Mouse (Mus musculus): ENCODE measurements around the gene Lurap1. TPM values are rescaled to one million over a fixed set of nuclear protein-coding genes. Genes with fewer than 3 reads are reported as not detected.
A peak's percentile ranks its signal among the peaks of the same experiment; 100 is the strongest.

The Lurap1 gene
- total and polyA plus RNA-seq, 2 experiments from 2014 or later = 2.4 to 5.2 TPM

DNA sequence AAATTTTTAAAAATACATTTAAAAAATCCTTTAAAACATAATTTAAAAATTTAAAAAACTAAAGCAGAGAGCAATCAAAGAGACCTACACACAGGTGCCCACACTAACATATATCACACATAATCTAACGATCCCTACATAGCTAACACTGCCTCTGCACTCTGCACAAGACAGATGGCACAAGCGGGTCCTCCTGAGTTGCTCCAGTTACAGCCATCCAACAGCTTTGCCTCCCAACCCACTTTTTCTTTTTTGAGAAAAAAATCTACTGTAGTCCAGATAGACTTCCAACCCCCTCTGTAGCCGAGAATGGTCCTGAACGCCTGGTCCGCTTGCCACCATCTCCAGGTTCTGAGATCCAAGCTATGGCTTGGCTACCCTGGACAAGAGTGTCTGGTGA lies 45.9 kb downstream of the Lurap1 start:
- Histone ChIP-seq H3K4me2 (ENCODE audit: low read depth, low read length, poor library complexity, severe bottlenecking) (no peak overlapping the region), H3K4me3 (ENCODE audit: low read depth, low read length) (no peak overlapping the region), H3K9me3 (ENCODE audit: low read length) (no peaks in the 10 kb centered on the region), H3K9ac (replicated peaks; ENCODE audit: low read length, poor library complexity, severe bottlenecking) (no peak overlapping the region), H3K27me3 (ENCODE audit: insufficient read depth, low read length) (no peaks in the 10 kb centered on the region), H3K36me3 (ENCODE audit: insufficient read depth, low read length) (no peaks in the 10 kb centered on the region), H3K4me1 (ENCODE audit: insufficient read depth, low read length) (no peaks in the 10 kb centered on the region), H3K27ac (ENCODE audit: low read depth, low read length) (no peak overlapping the region)
- WGBS = 96% methylated on average over 5 of the region's 5 CpGs
- no peak for TF ChIP-seq CTCF (IDR thresholded peaks at IDR 0.05)
- ATAC-seq (ENCODE audit: low FRiP score) (no peak), DNase-seq (ENCODE audit: low spot score) (no peak)

GRCm38 (mm10) chr4:116100959-116101358 lies 50.2 kb downstream of the Lurap1 start:
- Histone ChIP-seq H3K9ac (replicated peaks; ENCODE audit: low read length, poor library complexity, severe bottlenecking) (no peak overlapping the region), H3K4me1 (ENCODE audit: insufficient read depth, low read length) (no peaks in the 10 kb centered on the region), H3K27me3 (ENCODE audit: insufficient read depth, low read length) (no peaks in the 10 kb centered on the region), H3K27ac (ENCODE audit: low read depth, low read length) (no peak overlapping the region), H3K9me3 (ENCODE audit: low read length) (no peaks in the 10 kb centered on the region), H3K4me2 (ENCODE audit: low read depth, low read length, poor library complexity, severe bottlenecking) (no peak overlapping the region), H3K4me3 (ENCODE audit: low read depth, low read length) (no peak overlapping the region), H3K36me3 (ENCODE audit: insufficient read depth, low read length) (peaks cover 29% of the 10 kb centered on the region)
- DNase-seq (ENCODE audit: low spot score) (no peak), ATAC-seq (ENCODE audit: low FRiP score) (no peak)
- WGBS = 87% methylated on average over 7 of the region's 7 CpGs
- TF ChIP-seq CTCF (IDR thresholded peaks at IDR 0.05) = no peak

GRCm38 (mm10) chr4:116097211-116097610 lies 53.9 kb downstream of the Lurap1 start:
- Histone ChIP-seq H3K36me3 (ENCODE audit: insufficient read depth, low read length) (peaks cover 62% of the 10 kb centered on the region), H3K4me1 (ENCODE audit: insufficient read depth, low read length) (no peaks in the 10 kb centered on the region), H3K27me3 (ENCODE audit: insufficient read depth, low read length) (no peaks in the 10 kb centered on the region), H3K4me2 (ENCODE audit: low read depth, low read length, poor library complexity, severe bottlenecking) (no peak overlapping the region), H3K9me3 (ENCODE audit: low read length) (no peaks in the 10 kb centered on the region), H3K9ac (replicated peaks; ENCODE audit: low read length, poor library complexity, severe bottlenecking) (no peak overlapping the region), H3K4me3 (ENCODE audit: low read depth, low read length) (no peak overlapping the region), H3K27ac (ENCODE audit: low read depth, low read length) (no peak overlapping the region)
- DNase-seq (ENCODE audit: low spot score) (no peak), ATAC-seq (ENCODE audit: low FRiP score) (no peak)
- no peak for TF ChIP-seq CTCF (IDR thresholded peaks at IDR 0.05)
- 93% methylated on average over 8 of the region's 8 CpGs for WGBS

- H3K9me3 ChIP-seq (ENCODE audit: low read length) = no peaks in the 10 kb centered on the region
Measured at GRCm38 (mm10) chr4:116096291-116096690, 54.8 kb downstream of the Lurap1 start.

GRCm38 (mm10) chr4:116088510-116089249 lies 62.5 kb downstream of the Lurap1 start:
- no peaks in the 10 kb centered on the region for H3K27me3 ChIP-seq (ENCODE audit: insufficient read depth, low read length)
- WGBS = 90% methylated on average over 23 of the region's 23 CpGs
- no peak overlapping the region for H3K9ac ChIP-seq (replicated peaks; ENCODE audit: low read length, poor library complexity, severe bottlenecking)
- H3K4me2 ChIP-seq (ENCODE audit: low read depth, low read length, poor library complexity, severe bottlenecking) = no peak overlapping the region
- no peaks in the 10 kb centered on the region for H3K4me1 ChIP-seq (ENCODE audit: insufficient read depth, low read length)
- no peak overlapping the region for H3K4me3 ChIP-seq (ENCODE audit: low read depth, low read length)
- no peak for TF ChIP-seq CTCF (IDR thresholded peaks at IDR 0.05)
- DNase-seq (ENCODE audit: low spot score) = peak; percentile 36
- H3K36me3 ChIP-seq (ENCODE audit: insufficient read depth, low read length) = peaks cover 51% of the 10 kb centered on the region
- no peak for ATAC-seq (ENCODE audit: low FRiP score)
- no peaks in the 10 kb centered on the region for H3K9me3 ChIP-seq (ENCODE audit: low read length)
- no peak overlapping the region for H3K27ac ChIP-seq (ENCODE audit: low read depth, low read length)

More at GRCm38 (mm10) chr4:116096291-116096690, 54.8 kb downstream of the Lurap1 start:
- TF ChIP-seq CTCF (IDR thresholded peaks at IDR 0.05) = no peak
- Histone ChIP-seq H3K27me3 (ENCODE audit: insufficient read depth, low read length) (no peaks in the 10 kb centered on the region), H3K4me2 (ENCODE audit: low read depth, low read length, poor library complexity, severe bottlenecking) (no peak overlapping the region), H3K27ac (ENCODE audit: low read depth, low read length) (no peak overlapping the region), H3K9ac (replicated peaks; ENCODE audit: low read length, poor library complexity, severe bottlenecking) (no peak overlapping the region), H3K36me3 (ENCODE audit: insufficient read depth, low read length) (peaks cover 67% of the 10 kb centered on the region), H3K4me1 (ENCODE audit: insufficient read depth, low read length) (no peaks in the 10 kb centered on the region), H3K4me3 (ENCODE audit: low read depth, low read length) (no peak overlapping the region)
- ATAC-seq (ENCODE audit: low FRiP score) = no peak
- WGBS = 91% methylated on average over 10 of the region's 10 CpGs
- DNase-seq (ENCODE audit: low spot score) = no peak

Other genes starting within 250 kb of the Lurap1 start
- 9.6 and 10.3 TPM in 2 replicates for gene Dmbx1, start 211.4 kb downstream of the Lurap1 start, total RNA-seq (2014; rRNA removed)
- 7.7 and 8.7 TPM in 2 replicates for gene Dmbx1, start 211.4 kb downstream of the Lurap1 start, polyA plus RNA-seq (2015; fragmentation: Nextera tagmentation; extraction: Ambion mirVana)
- 25.8 and 43.1 TPM in 2 replicates for gene Faah, start 133.4 kb downstream of the Lurap1 start, total RNA-seq (2014; rRNA removed)
- gene Faah, start 133.4 kb downstream of the Lurap1 start, polyA plus RNA-seq (2015; fragmentation: Nextera tagmentation; extraction: Ambion mirVana) = 30.6 and 31.2 TPM in 2 replicates
- 8.7 and 10.9 TPM in 2 replicates for gene Nsun4, start 97.5 kb downstream of the Lurap1 start, total RNA-seq (2014; rRNA removed)
- gene Nsun4, start 97.5 kb downstream of the Lurap1 start, polyA plus RNA-seq (2015; fragmentation: Nextera tagmentation; extraction: Ambion mirVana) = 8.7 and 8.9 TPM in 2 replicates
- 247 and 307 TPM in 2 replicates for gene Uqcrh, start 76.3 kb downstream of the Lurap1 start, total RNA-seq (2014; rRNA removed)
- 429 and 468 TPM in 2 replicates for gene Uqcrh, start 76.3 kb downstream of the Lurap1 start, polyA plus RNA-seq (2015; fragmentation: Nextera tagmentation; extraction: Ambion mirVana)
- 103 and 129 TPM in 2 replicates for gene Lrrc41, start 76.1 kb downstream of the Lurap1 start, total RNA-seq (2014; rRNA removed)
- gene Lrrc41, start 76.1 kb downstream of the Lurap1 start, polyA plus RNA-seq (2015; fragmentation: Nextera tagmentation; extraction: Ambion mirVana) = 70.0 and 71.6 TPM in 2 replicates
- 1.9 and 3.0 TPM in 2 replicates for gene Rad54l, start 27.6 kb downstream of the Lurap1 start, total RNA-seq (2014; rRNA removed)
- 2.4 and 2.5 TPM in 2 replicates for gene Rad54l, start 27.6 kb downstream of the Lurap1 start, polyA plus RNA-seq (2015; fragmentation: Nextera tagmentation; extraction: Ambion mirVana)
- 78.5 and 80.9 TPM in 2 replicates for gene Pomgnt1, start 27.5 kb downstream of the Lurap1 start, total RNA-seq (2014; rRNA removed)
- 58.1 and 61.9 TPM in 2 replicates for gene Pomgnt1, start 27.5 kb downstream of the Lurap1 start, polyA plus RNA-seq (2015; fragmentation: Nextera tagmentation; extraction: Ambion mirVana)
- gene Tspan1, start 16.3 kb upstream of the Lurap1 start, total RNA-seq (2014; rRNA removed) = 0.57 and 0.77 TPM in 2 replicates
- 0.26 and 0.31 TPM in 2 replicates for gene Tspan1, start 16.3 kb upstream of the Lurap1 start, polyA plus RNA-seq (2015; fragmentation: Nextera tagmentation; extraction: Ambion mirVana)
- gene 1700042G07Rik, start 22.0 kb upstream of the Lurap1 start, total RNA-seq (2014; rRNA removed) = not detected in 2 replicates
- not detected in 2 replicates for gene 1700042G07Rik, start 22.0 kb upstream of the Lurap1 start, polyA plus RNA-seq (2015; fragmentation: Nextera tagmentation; extraction: Ambion mirVana)
- gene Gm49337, start 22.0 kb upstream of the Lurap1 start, total RNA-seq (2014; rRNA removed) = not detected in 2 replicates
- gene Gm49337, start 22.0 kb upstream of the Lurap1 start, polyA plus RNA-seq (2015; fragmentation: Nextera tagmentation; extraction: Ambion mirVana) = not detected in 2 replicates
- gene Pik3r3, start 70.3 kb upstream of the Lurap1 start, total RNA-seq (2014; rRNA removed) = 48.3 and 59.5 TPM in 2 replicates
- gene Pik3r3, start 70.3 kb upstream of the Lurap1 start, polyA plus RNA-seq (2015; fragmentation: Nextera tagmentation; extraction: Ambion mirVana) = 39.5 and 47.3 TPM in 2 replicates